Mouse (Mus musculus): ENCODE data around the gene Gpt2.

DNA sequence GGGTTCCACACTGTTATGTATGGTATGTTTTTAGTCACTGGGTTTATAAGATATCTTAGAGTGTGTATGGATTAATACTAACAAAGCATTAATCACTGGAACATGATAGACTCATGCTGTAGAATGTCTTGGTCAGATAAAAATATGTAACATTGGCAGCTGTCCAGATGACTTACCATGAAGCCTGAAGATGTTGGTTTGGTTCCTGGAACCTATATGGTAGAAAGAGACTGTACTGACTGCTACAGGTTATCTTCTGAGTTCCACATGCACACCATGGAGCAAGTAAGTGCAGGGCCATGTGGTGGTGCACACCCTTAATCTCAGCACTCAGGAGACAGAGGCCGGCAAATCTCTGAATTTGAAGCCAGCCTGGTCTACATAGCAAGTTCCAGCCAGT, 38.3 kb downstream of the Gpt2 start:
- TF ChIP-seq EP300 (optimal IDR thresholded peaks at IDR 0.05) (no peak), CTCF (IDR thresholded peaks at IDR 0.05; ENCODE audit: low read depth) (no peak)
